Mouse (Mus musculus) olfactory bulb, adult 2 months (tissue): ENCODE data around the gene Foxred2. TPM values are rescaled to one million over a fixed set of nuclear protein-coding genes. Genes with fewer than 3 reads are reported as not detected.

Source experiments
- H3K27ac ChIP-seq: fragments of 200-500 bp; 2 replicates; pipeline ENCODE4 v1.5.1; 2012; ENCODE audit warnings: low read depth, low read length; ENCODE audit not compliant: insufficient read depth
- H3K4me1 ChIP-seq: fragments of 200-500 bp; 2 replicates; pipeline ENCODE4 v1.6.1; 2012; ENCODE audit warnings: low read length; ENCODE audit not compliant: control insufficient read depth, insufficient read depth
- H3K4me3 ChIP-seq: fragments of 200-500 bp; 2 replicates; pipeline ENCODE4 v1.5.1; 2012; ENCODE audit warnings: mild to moderate bottlenecking, low read depth, low read length, moderate library complexity; ENCODE audit not compliant: insufficient read depth
- CTCF ChIP-seq: fragments of 200-500 bp; IDR thresholded peaks from 2 replicates; pipeline ENCODE4 v1.5.1; 2012; ENCODE audit warnings: low read depth, mild to moderate bottlenecking, low read length, moderate library complexity; ENCODE audit not compliant: insufficient read depth
- POLR2A ChIP-seq: fragments of 200-500 bp; IDR thresholded peaks from 2 replicates; pipeline ENCODE4 v1.6.1; 2012; ENCODE audit warnings: mild to moderate bottlenecking, low read depth, low read length, moderate library complexity; ENCODE audit not compliant: insufficient read depth
- WGBS: fragments of 180-500 bp; shearing (Covaris S2); methylation state at CpG from one replicate; pipeline ENCODE4 v1.1.7; 2018; 5-methylcytosine and 5-hydroxymethylcytosine counted together
- polyA plus RNA-seq: library from polyadenylated mRNA; stranded (reverse); fragments of >200 nt; gene quantifications from 2 replicates; pipeline ENCODE4 v1.2.4, GENCODE M21; 2012; ENCODE audit warnings: low replicate concordance; ENCODE audit not compliant: missing spikeins, insufficient read depth, insufficient read length

The Foxred2 gene
- polyA plus RNA-seq, 1 experiment = not detected

DNA sequence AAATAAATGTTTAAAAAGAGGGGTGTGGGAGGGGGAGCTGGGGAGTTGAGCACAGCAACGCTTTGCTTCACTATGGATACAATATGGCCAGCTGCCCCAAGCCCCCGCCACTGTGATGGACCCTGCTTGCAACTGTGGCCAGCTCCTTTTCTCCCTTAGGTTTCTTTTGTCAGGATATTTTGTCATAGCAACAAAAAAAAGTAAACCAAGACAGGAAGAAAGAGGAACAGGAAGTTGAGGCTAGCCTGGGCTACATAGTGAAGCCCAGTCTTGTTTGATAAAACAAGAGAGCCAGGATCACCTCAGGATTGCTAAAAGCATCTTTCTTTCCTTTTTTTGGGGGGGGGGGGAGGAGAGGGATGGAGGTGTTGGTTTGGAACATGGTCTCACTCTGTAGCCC lies 31.3 kb downstream of the Foxred2 start:
- H3K4me3 ChIP-seq = no peak overlapping the region
- 94% methylated on average over 2 of the region's 2 CpGs for WGBS

DNA sequence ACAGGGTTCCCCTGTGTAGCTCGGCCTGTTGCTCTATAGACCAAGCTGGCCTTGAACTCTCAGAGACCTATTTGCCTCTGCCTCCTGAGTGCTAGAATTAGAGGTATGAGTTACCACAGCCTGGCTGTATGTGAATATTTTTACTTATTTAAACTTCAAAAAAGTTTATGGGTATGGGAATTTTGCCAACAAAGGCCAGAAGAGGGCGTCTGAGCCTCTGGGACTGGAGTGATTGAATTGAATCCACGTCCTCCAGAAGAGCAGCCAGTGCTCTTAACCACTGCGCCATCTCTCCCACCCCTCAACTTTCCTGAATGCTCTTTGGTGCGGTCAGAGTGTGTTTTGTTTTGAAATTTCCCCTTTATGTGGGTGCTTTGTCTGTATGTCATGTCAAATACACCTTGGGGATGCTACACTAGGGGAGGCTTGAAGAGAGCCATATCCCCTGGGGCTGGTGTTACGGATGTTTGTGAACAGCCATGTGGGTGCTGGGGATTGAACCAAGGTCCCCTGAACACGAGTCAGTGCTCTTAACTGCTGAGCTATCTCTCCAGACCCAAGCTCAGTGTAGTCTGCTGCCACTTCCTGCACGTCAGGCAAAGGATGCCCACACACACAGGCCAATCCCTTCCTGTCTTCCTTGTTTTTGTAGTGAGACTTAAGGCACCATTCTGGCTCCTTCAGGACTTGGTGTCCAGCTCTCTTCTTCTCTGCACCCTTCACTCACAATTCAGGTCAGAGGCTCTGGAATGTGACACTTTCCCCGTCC lies 33.1 kb downstream of the Foxred2 start:
- 64% methylated on average over 9 of the region's 9 CpGs for WGBS
- Histone ChIP-seq H3K4me1 (peaks cover 8% of the 10 kb centered on the region), H3K4me3 (no peak overlapping the region), H3K27ac (no peak overlapping the region)
- TF ChIP-seq POLR2A (no peak), CTCF (no peak)

More for the DNA sequence above, 31.3 kb downstream of the Foxred2 start:
- no peak overlapping the region for H3K27ac ChIP-seq
- TF ChIP-seq CTCF = no peak
- no peak for TF ChIP-seq POLR2A
- peaks cover 5% of the 10 kb centered on the region for H3K4me1 ChIP-seq

DNA sequence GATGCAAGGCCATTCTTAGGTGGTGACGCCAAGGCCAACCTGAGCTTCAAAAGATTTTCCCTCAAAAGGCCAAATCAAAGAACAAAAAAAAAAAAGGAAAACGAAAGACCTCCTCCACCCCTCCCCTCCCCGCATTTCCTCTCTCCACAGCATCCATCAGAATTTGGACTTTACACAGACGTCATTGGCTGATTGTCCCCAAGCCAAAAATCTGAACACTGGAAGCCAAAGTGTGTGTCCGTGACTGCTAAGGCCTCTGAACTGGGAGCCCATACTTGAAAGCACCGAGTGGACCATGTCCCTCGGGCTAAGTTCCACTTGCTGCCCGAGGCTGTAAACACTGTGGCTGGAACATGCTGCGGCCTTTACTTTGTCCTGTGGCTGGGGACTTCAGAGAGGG lies 33.8 kb downstream of the Foxred2 start:
- 73% methylated on average over 9 of the region's 9 CpGs for WGBS
- Histone ChIP-seq H3K4me3 (no peak overlapping the region), H3K27ac (no peak overlapping the region), H3K4me1 (peaks cover 5% of the 10 kb centered on the region)
- no peak for TF ChIP-seq POLR2A
- TF ChIP-seq CTCF = no peak

DNA sequence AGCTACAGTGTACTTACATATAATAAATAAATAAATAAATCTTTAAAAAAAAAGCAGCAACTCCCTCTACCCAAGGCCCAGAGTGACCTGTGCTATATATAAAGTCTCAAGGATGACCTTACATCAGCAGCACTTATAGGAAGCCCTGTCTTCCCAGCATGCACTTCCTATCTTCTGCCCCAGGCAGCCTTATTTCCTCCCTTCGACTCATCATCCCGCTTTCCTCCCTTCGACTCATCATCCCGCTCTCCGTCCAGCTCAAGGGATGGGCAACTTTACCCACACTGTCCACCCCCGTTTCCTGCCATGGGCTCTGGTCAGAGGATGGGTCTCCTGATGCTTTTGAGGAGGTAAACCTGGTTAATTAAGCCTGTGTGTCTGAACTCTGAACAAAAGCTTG lies 34.9 kb downstream of the Foxred2 start:
- no peak for TF ChIP-seq POLR2A
- TF ChIP-seq CTCF = no peak

DNA sequence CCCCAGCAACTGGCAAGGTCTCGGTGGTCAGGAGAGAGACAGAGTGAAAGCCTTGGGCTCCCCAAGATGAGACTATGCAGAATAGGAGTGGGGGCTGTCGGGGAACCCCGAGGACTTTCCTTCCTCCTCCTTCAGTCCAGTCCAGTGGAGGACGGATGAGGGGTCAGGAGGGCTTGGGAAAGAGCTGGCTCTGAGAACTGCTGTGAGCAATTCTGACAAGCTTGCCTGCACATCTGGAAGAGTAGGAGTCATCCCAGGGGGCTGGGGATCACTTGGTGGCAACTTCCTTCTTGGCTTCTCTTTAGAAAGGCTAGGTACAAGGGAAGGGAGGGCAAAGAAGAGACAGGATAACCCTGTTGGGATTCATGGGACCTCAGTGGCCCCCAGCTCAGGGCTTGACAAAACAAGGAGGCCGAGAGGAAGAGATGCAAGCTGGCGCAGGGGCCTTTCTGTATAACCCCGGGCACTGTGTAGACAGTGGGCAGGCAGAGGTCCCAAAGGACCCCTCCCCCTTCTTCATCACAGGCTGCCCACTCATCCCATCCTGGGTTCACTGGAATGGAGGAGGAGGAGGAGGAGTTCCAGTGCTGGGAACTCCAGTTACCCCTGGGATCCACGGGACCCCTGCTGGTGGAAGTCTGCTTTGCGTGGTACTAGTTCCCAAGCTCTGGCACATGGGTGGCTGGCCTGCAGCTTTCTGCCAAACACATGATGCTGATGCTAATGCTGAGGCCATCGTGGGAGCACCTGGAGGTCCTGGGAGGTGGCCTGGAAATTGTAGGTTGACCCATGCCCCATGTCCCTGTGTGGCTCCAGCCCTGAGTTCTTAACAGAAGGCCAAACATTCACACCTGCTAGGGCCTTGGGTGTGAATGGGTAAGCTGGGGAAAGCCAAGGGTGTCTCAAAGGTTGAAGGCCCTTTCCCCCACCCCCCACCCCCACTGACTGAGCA lies 35.7 kb downstream of the Foxred2 start:
- TF ChIP-seq POLR2A (no peak), CTCF (no peak)
- peaks cover 3% of the 10 kb centered on the region for H3K4me1 ChIP-seq
- H3K27ac ChIP-seq = no peak overlapping the region
- 76% methylated on average over 10 of the region's 10 CpGs for WGBS
- no peak overlapping the region for H3K4me3 ChIP-seq

More for the DNA sequence above, 34.9 kb downstream of the Foxred2 start:
- 83% methylated on average over 6 of the region's 6 CpGs for WGBS
- H3K4me1 ChIP-seq = peaks cover 3% of the 10 kb centered on the region
- H3K4me3 ChIP-seq = no peak overlapping the region
- H3K27ac ChIP-seq = no peak overlapping the region

DNA sequence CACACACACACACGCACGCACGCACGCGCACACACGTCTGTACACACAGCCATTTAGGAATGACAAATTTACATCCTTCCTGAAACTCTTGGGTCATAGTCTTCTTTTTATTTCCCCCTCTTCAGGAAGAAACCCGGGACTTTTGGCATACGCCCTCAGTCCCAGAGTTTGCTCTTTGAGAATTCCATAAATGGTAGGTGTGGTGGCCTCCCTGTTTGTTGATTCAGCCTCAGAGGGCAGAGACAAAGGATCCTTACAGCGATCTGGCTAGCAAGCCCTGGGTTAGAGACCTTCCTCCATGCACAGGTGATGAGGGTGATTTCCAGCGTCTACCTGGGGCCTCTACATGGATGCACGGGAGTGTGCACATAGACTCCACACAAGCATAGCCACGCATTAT lies 37.1 kb downstream of the Foxred2 start:
- H3K27ac ChIP-seq = no peak overlapping the region
- peaks cover 3% of the 10 kb centered on the region for H3K4me1 ChIP-seq
- TF ChIP-seq POLR2A = no peak
- no peak for TF ChIP-seq CTCF
- 88% methylated on average over 12 of the region's 12 CpGs for WGBS
- no peak overlapping the region for H3K4me3 ChIP-seq

DNA sequence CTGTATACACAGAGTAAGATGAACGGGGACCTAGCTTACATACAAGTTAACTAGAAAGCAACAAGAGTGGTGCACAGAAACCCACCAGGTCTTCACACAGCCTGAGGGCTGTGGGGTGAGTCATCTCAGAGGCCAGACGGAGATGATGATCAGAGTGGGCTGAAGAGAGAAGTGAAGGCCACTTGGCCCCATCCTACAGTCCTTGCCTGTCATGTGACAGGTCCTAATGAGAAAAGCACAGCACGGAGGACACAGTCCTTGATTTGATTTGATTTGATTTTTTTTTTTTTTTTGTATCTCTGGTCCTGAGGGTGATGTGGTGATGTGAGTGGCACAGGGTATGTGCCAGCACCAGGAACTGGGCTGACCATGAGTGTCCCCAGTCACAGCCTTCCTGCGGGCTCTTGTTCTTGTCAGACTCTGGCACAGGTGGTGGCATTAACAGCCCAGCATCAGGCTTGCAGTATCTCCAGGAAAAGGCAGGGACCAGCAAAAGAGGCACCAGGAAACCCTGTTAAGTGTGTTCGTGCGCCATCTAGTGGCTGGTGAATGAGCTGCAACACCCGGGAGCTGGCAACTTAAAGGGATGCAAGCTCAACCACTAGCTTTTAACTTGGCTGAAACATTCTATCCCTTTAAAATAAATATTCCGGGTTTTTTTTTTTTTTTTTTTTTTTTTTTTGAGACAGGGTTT lies 39.5 kb downstream of the Foxred2 start:
- Histone ChIP-seq H3K4me1 (peaks cover 3% of the 10 kb centered on the region), H3K27ac (no peak overlapping the region), H3K4me3 (no peak overlapping the region)
- 29% methylated on average over 8 of the region's 8 CpGs for WGBS
- TF ChIP-seq CTCF (peak; percentile 77), POLR2A (no peak)

DNA sequence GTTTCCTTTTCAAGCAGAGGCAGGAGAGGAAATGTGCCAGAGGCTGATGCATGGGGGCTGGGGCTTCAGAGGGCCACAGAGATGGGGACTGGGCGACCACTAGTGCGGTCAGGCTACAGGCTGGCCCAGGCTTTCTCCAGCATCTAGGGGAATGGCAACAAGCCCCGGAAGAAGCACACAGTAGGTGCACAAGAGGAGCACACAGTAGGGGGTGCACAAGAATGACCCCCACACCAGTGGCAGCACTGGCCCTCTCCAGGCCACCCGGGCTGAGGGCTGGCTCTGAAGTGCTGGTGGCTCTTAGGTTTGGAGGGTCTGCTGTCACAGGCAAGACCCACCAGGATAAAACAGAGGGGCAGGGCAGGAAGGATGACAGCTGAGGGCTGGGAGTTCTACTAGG lies 41.2 kb downstream of the Foxred2 start:
- WGBS = 94% methylated on average over 4 of the region's 4 CpGs

More for the DNA sequence above, 41.2 kb downstream of the Foxred2 start:
- Histone ChIP-seq H3K27ac (no peak overlapping the region), H3K4me1 (peaks cover 3% of the 10 kb centered on the region; the same call in 1 of the 2 replicates), H3K4me3 (no peak overlapping the region)
- TF ChIP-seq CTCF (no peak), POLR2A (no peak)
